Mouse (Mus musculus): Measurements from ENCODE around the gene Sys1. TPM values are rescaled to one million over a fixed set of nuclear protein-coding genes. Genes with fewer than 3 reads are reported as not detected.

Sys1 gene
- polyA plus RNA-seq (2015; fragmentation: Nextera tagmentation; extraction: Ambion mirVana) = 82.7 and 88.2 TPM in 2 replicates

DNA sequence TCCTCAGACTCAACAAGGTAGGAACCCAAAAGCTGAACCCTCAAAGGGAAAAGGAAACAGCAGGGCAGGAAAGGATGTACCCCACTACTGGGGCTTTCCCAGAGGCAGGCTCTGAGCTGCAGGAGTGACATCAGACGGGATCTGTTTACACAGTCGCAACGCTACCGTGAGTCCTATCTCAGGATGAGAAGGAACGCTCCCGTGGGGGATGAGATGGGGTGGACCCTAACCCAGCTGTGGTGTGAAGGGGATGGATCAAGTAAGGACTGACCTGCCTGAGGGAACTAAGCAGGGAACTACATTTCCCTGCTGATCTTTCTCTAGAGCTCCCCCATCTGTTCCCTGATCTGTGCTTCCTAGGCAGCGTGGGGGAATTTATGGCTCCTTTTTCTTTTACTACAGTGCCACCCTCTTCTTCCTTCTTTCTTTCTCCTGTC is at the start of gene Sys1:
Sys1 (plus strand) TSS at position 101 of the 437 bp plus-strand sequence.
- 0 out of 2 replicates have a peak within 1 kb of the TSS, but pooled peaks have one; percentile 10 for H3K4me3 ChIP-seq
- 2% methylated on average over 7 of the region's 7 CpGs for WGBS
- no peak for ATAC-seq (ENCODE audit: low FRiP score, low read depth)
- no peaks in the 10 kb centered on the region for H3K9me3 ChIP-seq
- no peaks in the 10 kb centered on the region for H3K36me3 ChIP-seq
- 0 out of 2 replicates have a peak within 1 kb of the TSS, but pooled peaks have one; percentile 16 for H3K9ac ChIP-seq
- no peaks in the 10 kb centered on the region for H3K27me3 ChIP-seq
- H3K4me2 ChIP-seq = peak within 1 kb of the TSS; percentile 25
- H3K27ac ChIP-seq (replicated peaks) = no peak within 1 kb of the TSS
- H3K4me1 ChIP-seq (replicated peaks) = peaks cover 3% of the 10 kb centered on the region

DNA sequence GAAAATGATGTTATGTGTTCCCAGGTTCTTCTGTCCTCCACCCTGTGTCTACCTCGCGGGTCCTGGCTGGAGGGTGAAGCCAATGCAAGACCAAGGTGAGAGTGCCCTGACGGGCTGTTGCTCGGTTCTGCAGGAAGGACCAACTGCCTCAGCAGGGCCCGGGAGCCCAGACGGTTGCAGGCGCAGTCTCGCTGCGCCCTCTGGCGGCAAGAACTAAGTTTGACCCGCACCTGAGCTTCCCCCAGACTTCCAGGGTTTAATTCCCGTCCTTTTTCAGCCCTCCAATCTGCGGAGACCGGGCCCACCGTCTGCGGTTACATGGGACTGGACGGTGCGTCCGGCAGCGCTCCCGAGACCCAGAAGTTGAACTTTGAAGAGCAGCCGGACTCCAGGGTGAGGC is 49.1 kb upstream of the Sys1 start:
- H3K27ac ChIP-seq (replicated peaks) = no peak overlapping the region
- H3K36me3 ChIP-seq = no peaks in the 10 kb centered on the region
- no peak for ATAC-seq (ENCODE audit: low FRiP score, low read depth)
- peaks cover 13% of the 10 kb centered on the region for H3K4me1 ChIP-seq (replicated peaks)
- H3K9ac ChIP-seq = no peak overlapping the region
- H3K27me3 ChIP-seq = peaks cover 85% of the 10 kb centered on the region
- H3K4me3 ChIP-seq = no peak overlapping the region
- 3% methylated on average over 22 of the region's 22 CpGs for WGBS
- peak overlapping the region; percentile 17; the same call in 1 of the 2 replicates for H3K4me2 ChIP-seq
- H3K9me3 ChIP-seq = no peaks in the 10 kb centered on the region

DNA sequence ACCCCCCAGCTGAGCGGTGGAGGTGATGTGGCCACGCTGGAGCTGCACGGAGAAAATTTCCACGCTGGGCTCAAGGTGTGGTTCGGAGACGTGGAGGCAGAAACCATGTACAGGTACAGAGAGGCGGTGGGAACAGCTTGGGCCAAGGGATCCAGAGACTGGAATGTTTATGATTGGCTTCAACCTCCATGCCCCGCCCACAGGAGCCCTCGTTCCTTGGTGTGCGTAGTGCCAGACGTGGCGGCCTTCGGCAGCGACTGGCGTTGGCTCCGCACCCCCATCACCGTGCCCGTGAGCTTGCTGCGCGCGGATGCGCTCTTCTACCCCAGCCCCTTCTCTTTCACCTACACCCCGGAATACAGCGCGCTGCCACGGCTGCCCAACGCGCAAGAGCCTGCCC is 42.6 kb upstream of the Sys1 start:
- Histone ChIP-seq H3K27me3 (peaks cover 25% of the 10 kb centered on the region), H3K27ac (replicated peaks) (no peak overlapping the region), H3K9me3 (no peaks in the 10 kb centered on the region), H3K4me1 (replicated peaks) (0 out of 2 replicates have a peak, but pooled peaks cover 4% of the 10 kb centered on the region), H3K9ac (no peak overlapping the region), H3K36me3 (no peaks in the 10 kb centered on the region), H3K4me3 (peak overlapping the region; percentile 23), H3K4me2 (peak overlapping the region; percentile 51)
- ATAC-seq (ENCODE audit: low FRiP score, low read depth) = no peak
- WGBS = 25% methylated on average over 28 of the region's 28 CpGs

DNA sequence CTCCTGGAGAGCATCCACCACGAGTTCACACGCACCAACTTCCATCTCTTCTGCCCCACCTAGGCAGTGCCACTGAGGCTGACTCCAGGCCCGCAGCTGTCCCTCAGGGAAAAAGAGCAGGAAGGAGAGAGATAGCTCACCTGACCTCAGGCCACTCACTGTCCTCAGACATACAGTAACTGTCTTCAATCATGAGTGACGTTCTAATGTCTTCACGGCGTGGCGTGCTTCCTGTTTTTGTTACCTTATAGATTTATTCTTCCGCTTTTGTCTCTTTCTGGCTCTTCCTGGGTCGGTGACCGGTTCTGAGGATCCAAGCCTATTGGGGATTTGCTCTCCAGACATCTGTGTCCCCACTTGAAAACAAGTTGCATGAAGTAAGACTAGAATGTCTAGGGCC is 42.2 kb upstream of the Sys1 start:
- H3K27me3 ChIP-seq = peaks cover 20% of the 10 kb centered on the region
- WGBS = 71% methylated on average over 10 of the region's 10 CpGs
- peak overlapping the region; percentile 51 for H3K4me2 ChIP-seq
- H3K4me3 ChIP-seq = peak overlapping the region; percentile 23
- H3K9ac ChIP-seq = no peak overlapping the region
- no peak for ATAC-seq (ENCODE audit: low FRiP score, low read depth)
- H3K36me3 ChIP-seq = no peaks in the 10 kb centered on the region
- no peak overlapping the region for H3K27ac ChIP-seq (replicated peaks)
- no peaks in the 10 kb centered on the region for H3K9me3 ChIP-seq
- 0 out of 2 replicates have a peak, but pooled peaks cover 4% of the 10 kb centered on the region for H3K4me1 ChIP-seq (replicated peaks)

DNA sequence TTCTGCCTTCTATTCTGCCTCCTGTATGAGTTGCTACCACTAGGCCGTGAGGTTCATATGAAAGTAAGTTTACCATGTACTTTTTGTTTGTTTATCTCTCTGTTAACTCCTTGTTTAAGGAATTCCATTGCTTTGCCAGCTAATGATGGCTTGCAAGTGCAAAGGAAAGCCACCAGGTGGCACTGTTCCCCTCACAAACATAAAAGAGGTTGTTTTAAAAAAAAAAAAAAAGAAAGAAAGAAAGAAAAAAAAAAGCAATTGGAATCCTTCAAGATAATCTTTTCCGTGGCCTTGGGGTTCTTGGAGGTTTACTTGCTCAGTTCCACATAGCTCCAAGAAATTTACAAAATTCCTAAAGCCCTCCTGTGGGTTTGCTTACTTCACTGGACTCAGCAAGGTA is 39.6 kb upstream of the Sys1 start:
- H3K9ac ChIP-seq = no peak overlapping the region
- no peak overlapping the region for H3K4me3 ChIP-seq
- no peak for ATAC-seq (ENCODE audit: low FRiP score, low read depth)
- H3K27ac ChIP-seq (replicated peaks) = no peak overlapping the region
- WGBS = 1% methylated on average over 2 of the region's 2 CpGs
- 0 out of 2 replicates have a peak, but pooled peaks cover 4% of the 10 kb centered on the region for H3K4me1 ChIP-seq (replicated peaks)
- peaks cover 3% of the 10 kb centered on the region; the same call in 1 of the 2 replicates for H3K27me3 ChIP-seq
- H3K9me3 ChIP-seq = no peaks in the 10 kb centered on the region
- H3K36me3 ChIP-seq = no peaks in the 10 kb centered on the region
- no peak overlapping the region for H3K4me2 ChIP-seq

DNA sequence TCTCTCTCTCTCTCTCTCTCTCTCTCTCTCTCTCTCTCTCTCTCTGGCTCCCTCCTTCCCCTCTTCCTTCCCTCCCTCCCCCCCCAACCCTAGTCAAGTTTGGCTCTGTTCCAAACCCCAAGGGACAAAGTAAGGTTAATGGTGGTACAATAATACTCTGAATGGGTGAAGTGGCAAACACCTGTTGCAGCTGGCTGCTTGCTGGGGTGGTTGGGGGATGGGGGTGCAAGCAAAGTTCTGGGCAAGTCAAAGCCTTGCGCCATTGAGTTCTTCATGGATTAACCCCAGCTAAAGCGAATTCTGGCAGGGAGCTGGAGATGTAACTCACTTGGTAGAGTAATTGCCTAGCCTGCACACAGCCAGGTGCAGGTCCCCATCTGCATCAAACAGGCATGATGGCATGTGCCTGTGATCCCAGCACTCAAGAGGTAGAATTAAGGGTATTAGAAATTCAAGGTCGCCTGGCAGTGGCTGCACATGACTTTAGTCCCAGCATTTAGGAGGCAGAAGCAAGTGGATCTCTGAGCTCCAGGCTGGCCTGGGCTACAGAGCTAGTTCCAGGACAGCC is 38.4 kb upstream of the Sys1 start:
- Histone ChIP-seq H3K4me2 (no peak overlapping the region), H3K27ac (replicated peaks) (no peak overlapping the region), H3K4me1 (replicated peaks) (0 out of 2 replicates have a peak, but pooled peaks cover 4% of the 10 kb centered on the region), H3K36me3 (no peaks in the 10 kb centered on the region), H3K9ac (no peak overlapping the region), H3K27me3 (peaks cover 3% of the 10 kb centered on the region; the same call in 1 of the 2 replicates), H3K9me3 (no peaks in the 10 kb centered on the region), H3K4me3 (no peak overlapping the region)
- WGBS = 37% methylated on average over 3 of the region's 3 CpGs
- no peak for ATAC-seq (ENCODE audit: low FRiP score, low read depth)

DNA sequence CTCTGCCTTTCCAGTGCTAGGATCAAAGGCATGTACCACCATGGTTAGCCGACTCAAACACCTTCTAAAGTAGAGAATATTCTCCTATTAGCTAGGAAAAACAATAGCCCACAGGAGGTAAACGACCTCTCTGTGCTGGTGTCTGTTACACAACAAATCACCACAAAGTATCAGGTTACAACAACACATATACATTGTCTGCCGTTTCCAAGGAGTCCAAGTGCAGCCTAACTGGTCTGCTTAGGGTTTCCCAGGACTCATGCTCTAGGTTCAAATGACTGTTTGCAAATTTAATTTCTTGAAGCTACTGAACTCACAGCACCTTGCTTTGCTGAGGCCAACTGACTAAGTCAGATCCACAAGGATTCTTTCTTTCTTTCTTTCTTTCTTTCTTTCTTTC is 37.3 kb upstream of the Sys1 start:
- no peak for ATAC-seq (ENCODE audit: low FRiP score, low read depth)
- no peaks in the 10 kb centered on the region for H3K9me3 ChIP-seq
- 9% methylated on average over 3 of the region's 3 CpGs for WGBS
- no peak overlapping the region for H3K27ac ChIP-seq (replicated peaks)
- H3K36me3 ChIP-seq = no peaks in the 10 kb centered on the region
- no peak overlapping the region for H3K4me3 ChIP-seq
- H3K9ac ChIP-seq = no peak overlapping the region
- H3K4me1 ChIP-seq (replicated peaks) = no peaks in the 10 kb centered on the region
- H3K27me3 ChIP-seq = peaks cover 3% of the 10 kb centered on the region; the same call in 1 of the 2 replicates
- H3K4me2 ChIP-seq = no peak overlapping the region

DNA sequence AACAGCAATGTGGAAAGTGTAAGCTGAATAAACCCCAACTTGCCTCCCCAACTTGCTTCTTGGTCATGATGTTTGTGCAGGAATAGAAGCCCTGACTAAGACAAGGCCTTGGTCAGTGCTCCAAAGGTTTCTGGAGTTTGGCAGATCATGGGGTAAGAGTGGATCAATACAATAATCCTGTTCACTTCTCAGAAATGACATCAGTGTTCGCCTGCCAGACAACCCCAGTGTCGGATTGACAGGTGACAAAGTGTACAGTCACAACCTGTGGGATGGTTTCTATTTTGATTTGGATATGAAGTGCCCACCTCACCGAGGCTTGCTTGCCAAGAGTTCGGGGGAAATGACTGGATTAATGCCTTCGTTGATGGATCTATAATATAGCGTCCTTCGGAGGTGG is 35.5 kb upstream of the Sys1 start:
- Histone ChIP-seq H3K27me3 (no peaks in the 10 kb centered on the region; the same call in 1 of the 2 replicates), H3K9me3 (no peaks in the 10 kb centered on the region), H3K4me1 (replicated peaks) (no peaks in the 10 kb centered on the region), H3K27ac (replicated peaks) (no peak overlapping the region), H3K4me3 (no peak overlapping the region), H3K36me3 (no peaks in the 10 kb centered on the region), H3K9ac (no peak overlapping the region), H3K4me2 (no peak overlapping the region)
- ATAC-seq (ENCODE audit: low FRiP score, low read depth) = no peak
- 95% methylated on average over 7 of the region's 7 CpGs for WGBS

DNA sequence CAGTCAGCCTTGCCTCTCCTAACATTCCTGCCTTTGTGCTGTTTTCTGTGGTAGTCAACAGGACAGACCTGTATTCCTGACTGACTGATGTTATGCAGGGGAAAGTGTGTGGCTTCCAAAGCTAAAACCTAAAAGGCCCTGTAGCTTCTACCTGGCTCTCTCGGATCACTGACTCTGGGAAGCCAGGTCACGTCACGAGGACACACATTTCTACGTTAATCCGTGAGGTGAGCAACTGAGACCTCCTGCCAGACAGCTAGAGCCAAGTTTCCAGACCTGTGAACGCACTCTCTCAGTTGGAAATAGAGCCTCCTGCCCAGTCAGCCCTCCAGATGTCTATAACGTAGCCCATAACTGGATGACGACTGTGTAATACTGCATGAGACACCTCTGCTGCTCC is 34.8 kb upstream of the Sys1 start:
- H3K27ac ChIP-seq (replicated peaks) = no peak overlapping the region
- no peak overlapping the region for H3K4me2 ChIP-seq
- no peaks in the 10 kb centered on the region; the same call in 1 of the 2 replicates for H3K27me3 ChIP-seq
- no peak overlapping the region for H3K4me3 ChIP-seq
- no peak overlapping the region for H3K9ac ChIP-seq
- H3K36me3 ChIP-seq = no peaks in the 10 kb centered on the region
- no peak for ATAC-seq (ENCODE audit: low FRiP score, low read depth)
- WGBS = 86% methylated on average over 8 of the region's 8 CpGs
- H3K4me1 ChIP-seq (replicated peaks) = no peaks in the 10 kb centered on the region
- H3K9me3 ChIP-seq = no peaks in the 10 kb centered on the region

DNA sequence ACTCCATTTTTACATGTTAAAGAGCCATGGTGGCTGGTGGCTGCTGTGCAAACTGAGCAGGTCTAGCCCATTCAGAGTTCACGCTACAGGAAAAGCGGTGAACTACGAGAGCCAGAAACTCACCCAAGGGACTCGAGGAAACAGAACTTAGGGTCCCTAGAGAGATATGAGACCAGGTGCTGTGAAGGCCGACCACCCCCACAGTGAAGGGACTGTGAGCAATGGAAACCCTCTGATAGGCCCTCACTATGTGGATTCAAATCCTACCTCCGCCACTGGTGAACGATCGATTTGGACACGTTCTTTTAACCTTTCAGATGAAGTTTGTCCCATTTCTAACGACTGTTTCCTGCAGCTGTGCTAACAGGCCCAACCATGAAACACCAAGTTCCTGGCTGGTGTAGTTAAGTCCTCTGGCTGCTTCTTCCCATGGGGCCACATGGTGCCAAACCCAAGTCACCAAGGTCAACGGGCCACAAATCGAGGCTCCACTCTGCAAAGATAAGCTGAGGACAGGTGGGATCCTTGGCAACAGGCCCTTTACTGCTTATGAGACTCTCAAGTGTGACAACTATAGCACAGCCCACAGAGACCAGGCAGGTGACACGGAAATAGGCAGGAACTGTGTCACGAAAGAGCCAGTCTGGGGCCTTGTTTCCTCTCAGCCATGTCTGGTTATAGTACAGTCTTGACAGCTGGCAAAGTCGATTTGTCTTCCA is 33.9 kb upstream of the Sys1 start:
- Histone ChIP-seq H3K27me3 (no peaks in the 10 kb centered on the region), H3K9ac (no peak overlapping the region), H3K27ac (replicated peaks) (no peak overlapping the region), H3K4me2 (no peak overlapping the region), H3K9me3 (no peaks in the 10 kb centered on the region), H3K4me1 (replicated peaks) (no peaks in the 10 kb centered on the region), H3K36me3 (no peaks in the 10 kb centered on the region), H3K4me3 (no peak overlapping the region)
- WGBS = 90% methylated on average over 15 of the region's 15 CpGs
- ATAC-seq (ENCODE audit: low FRiP score, low read depth) = no peak

DNA sequence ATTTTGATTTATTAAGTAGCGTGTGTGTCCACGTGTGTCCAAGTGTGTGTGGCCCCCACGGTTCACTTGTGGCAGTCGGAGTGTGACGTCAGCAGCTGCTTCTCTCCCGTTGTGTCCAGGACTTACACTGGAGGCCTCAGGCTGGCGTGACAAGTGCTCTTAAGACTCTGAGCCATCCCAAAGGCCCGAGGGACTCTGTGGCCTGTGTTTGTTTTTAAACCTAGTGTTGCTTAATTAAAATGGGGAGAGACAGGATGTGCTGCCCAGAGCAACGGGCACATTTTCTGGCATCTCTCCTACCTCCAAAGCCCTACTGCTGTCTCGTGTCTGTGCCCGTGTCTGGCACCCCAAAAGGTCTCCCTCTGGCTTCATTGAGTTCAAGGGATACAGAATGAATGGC is 33.3 kb upstream of the Sys1 start:
- WGBS = 89% methylated on average over 11 of the region's 11 CpGs
- ATAC-seq (ENCODE audit: low FRiP score, low read depth) = no peak
- Histone ChIP-seq H3K4me1 (replicated peaks) (no peaks in the 10 kb centered on the region), H3K9me3 (no peaks in the 10 kb centered on the region), H3K36me3 (no peaks in the 10 kb centered on the region), H3K27me3 (no peaks in the 10 kb centered on the region), H3K4me2 (no peak overlapping the region), H3K27ac (replicated peaks) (no peak overlapping the region), H3K4me3 (no peak overlapping the region), H3K9ac (no peak overlapping the region)

DNA sequence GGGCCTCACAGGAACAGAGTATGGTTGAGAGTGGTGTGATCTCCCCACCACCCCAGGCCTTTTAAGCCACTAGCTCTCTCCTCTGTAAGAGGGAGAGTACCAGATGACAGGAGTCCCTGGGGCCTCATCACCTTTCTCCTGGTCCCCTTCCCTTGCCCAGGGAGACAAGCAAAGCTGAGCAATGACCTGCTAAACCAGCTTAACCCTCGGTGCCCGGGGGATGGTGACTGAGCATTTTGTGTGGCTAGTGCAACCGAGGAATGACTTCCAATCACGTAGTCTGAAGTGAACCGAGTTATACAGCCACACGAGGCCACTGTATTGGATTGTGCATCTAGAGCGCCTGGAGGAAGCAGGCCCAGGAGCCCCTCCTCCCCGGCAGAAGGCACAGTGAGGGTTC is 32.4 kb upstream of the Sys1 start:
- no peak overlapping the region for H3K27ac ChIP-seq (replicated peaks)
- H3K9ac ChIP-seq = no peak overlapping the region
- WGBS = 92% methylated on average over 8 of the region's 8 CpGs
- no peaks in the 10 kb centered on the region for H3K4me1 ChIP-seq (replicated peaks)
- no peak for ATAC-seq (ENCODE audit: low FRiP score, low read depth)
- H3K27me3 ChIP-seq = no peaks in the 10 kb centered on the region
- no peaks in the 10 kb centered on the region for H3K36me3 ChIP-seq
- H3K9me3 ChIP-seq = no peaks in the 10 kb centered on the region
- no peak overlapping the region for H3K4me3 ChIP-seq
- H3K4me2 ChIP-seq = no peak overlapping the region

Data from hindbrain, embryonic 15.5 days (tissue).